Mouse (Mus musculus) lung, postnatal 36 days (tissue): ENCODE measurements at regions not wholly inside any gene's neighbourhood (a gene's known extent, or its start where the extent isn't known, plus 50 kb on each side); places are given as distances from the start of the nearest gene placed in this dataset.
A peak's percentile ranks its signal among the peaks of the same experiment; 100 is the strongest.

Source experiments
- DNase-seq: peaks from one replicate; pipeline ENCODE4 v3.0.0; 2022; ENCODE audit warnings: mixed read lengths

DNA sequence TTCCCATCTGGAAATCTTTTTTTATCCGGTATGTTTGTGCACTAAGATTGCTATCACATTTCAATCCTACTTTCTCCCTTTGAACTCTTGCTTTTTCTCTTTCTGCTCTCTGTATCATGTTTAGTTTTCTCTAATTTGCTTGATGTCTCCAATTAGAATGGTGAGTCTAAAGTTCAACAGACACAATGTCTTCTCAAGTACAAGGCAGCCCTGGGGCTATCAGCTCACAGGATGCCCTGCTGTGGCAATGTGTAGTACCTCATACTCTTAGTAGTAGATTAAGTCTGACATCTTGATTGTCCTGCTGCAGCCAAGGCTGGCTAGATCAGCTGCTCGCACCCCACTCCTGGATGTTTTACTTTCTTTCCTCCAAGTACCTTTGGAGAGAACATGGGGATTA, 186.4 kb downstream of the Irs2 start:
- DNase-seq, result no peak

DNA sequence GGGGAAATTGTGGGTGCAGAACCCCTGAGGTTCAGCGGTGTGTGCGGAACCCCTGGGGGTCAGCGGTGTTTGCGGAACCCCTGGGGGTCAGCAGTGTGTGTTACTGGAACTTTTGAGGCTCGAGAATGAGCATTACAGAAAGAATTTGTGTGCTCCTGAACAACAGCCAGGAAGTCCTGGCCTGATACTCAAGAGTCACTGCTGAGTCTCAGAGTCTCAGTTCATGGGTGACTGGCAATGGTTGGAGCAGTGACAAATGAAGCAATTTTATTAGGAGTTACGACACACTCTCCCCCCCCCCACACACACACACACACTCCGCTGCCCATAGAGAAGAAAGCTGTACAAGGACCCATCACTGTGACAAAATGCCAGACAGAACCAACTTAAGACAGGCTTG, 193.8 kb downstream of the Irs2 start:
- DNase-seq, result no peak

DNA sequence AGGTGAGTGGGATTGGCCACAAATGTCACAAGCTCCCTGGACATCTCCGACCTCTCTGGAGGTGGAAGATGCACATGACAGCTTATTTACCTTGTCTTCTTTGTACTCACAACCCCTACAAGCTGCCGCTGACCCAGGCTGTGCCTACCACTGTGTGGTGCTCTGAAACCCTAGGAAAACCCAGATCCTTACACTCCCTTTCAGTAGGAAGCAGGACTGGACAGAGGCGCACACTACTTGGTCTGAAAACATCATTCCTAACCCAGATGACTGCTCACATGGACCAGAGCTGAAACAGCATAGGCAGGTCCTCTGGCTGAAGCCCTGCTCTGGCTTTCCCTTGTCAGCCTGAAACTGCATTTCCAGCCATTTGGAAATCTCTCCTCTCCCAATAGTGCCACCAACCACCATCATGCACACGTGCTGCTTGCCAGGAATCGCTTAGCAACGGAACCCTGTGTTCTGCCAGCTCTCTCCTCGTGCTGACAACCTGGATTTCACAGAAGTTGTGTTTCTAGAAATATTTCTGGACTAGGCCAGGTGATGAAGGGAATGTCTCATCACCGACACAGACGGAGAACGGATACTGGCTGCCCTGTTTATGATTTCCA, 196.1 kb downstream of the Irs2 start:
- DNase-seq, result no peak

DNA sequence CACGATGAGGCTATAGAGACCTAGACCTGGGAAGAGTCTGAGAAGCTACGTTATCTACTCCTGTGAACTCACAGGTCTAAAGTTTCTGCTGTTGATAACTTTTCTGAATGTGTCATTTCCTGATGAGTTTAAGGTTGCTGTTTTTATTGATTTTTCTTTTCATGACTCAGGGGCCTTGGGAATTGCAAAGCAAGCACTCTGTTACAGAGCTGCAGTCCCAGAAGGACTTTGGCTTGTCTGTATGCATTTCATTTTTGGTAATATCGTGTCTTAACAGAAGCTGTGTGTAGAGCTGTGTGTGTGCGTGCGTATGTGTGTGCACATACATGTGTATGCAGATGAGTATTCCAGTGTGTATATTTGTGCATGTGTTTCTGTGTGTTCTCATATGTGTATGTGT, 201.2 kb downstream of the Irs2 start:
- DNase-seq, result no peak

DNA sequence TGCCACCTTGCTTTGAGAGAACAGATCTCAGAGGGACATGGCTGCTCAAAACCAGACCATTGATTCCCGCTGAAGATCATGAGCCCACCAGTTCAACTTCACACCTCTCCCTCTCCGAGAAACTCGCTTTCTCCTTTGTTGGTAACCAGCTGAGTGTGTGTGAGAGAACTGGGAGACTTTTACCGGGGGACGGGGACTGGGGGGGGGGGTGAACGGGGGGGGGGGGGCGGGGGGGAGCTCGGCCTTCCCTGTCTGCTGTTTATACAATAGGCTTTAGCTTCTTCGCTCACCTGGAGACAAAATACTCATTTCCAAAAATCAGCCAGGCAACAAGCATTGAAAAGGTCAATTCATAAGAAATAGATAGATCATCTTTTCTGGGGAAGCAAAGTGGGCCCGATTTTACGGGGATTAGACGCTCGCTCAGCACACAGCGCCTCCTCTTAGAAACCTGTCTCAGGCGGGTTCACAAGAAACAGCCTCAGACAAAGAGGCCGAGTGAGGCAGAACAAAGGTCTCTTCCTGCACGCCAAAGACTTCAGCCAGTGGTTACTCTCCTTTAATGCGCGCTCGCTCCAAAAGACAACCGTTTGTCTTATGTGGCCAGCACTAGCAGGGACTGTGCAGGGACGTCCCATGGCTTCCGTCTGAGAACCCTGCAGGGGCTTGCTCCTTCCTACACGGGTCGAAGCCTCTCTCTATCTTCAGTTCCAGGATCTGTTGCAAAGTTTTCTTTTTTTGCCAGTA, 202.7 kb downstream of the Irs2 start:
- DNase-seq, result no peak

DNA sequence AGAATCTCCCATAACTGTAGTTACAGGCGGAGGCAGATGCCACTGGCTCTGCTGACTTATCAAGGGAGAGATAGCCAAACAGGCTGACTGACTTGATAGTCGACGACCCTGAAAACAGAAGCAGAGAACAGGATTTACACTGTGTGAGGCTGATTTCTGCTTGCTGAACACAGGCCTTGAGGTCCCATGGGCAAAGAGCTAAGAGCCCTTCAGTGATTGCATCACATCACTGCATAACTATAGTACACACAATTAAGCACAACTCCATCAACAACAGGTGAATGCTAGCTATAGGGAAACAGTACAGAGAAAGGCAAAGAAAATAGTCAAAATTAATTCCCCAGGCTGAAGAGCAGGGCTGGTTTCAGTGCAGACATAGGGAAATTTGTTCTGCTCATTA, 203.3 kb downstream of the Irs2 start:
- DNase-seq, result peak; percentile 82

DNA sequence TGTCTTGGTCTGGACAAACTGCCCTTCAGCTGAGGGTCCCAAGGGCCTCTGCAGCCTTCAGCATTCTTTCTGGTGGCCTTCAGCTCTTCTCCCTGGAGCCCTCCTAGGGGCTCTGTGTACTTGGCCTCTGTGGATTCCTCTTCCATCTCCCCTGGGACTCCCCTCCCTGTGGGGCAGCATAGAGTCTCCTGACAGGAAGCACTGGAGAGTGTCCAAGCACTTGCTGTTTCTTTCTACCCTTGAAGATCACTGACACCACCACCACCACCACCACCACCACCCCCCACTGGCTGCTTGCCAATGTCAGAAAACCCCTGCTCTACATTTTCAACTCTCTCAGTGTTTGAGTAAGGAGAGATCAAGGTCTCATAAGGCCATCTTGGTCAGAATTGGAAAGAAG, 206.3 kb downstream of the Irs2 start:
- DNase-seq, result peak; percentile 54

DNA sequence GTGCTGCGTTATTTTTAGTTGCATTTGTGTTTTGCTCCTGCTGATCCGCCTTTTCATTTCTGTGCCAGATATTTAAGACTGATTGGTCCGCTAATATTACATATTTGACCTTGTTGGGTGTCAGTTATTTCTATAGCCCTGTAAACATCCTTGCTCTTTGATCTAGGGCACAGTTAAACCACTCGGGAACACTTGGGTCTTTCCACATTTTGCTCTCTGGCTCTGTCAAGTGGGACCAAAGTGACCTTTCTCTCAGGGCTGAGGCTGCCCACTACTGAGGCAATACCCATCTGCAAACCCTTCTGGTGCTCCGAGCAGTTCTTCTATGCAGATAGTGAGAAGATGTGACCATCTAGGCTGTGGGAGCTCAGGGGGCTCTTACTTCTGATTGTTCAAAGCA, 206.7 kb downstream of the Irs2 start:
- DNase-seq, result peak; percentile 57

DNA sequence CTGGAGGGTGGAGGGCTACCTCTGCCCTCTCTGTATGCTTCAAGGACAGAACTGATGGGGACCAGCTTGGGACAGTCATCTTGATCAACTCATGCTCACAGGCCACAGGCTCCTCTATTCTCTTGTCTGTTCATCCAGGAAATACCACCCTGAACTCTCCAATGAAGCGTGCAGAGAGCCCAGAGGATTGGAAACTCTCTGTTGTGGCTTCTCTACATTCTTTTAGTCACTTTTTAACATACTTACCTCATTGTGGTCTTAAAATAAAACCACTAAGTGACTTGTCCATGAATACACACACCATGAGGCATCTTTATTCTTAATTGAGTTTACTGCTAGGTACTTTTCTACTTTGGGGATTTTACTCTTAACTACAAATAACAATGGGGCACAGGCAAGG, 209.8 kb downstream of the Irs2 start:
- DNase-seq, result no peak

DNA sequence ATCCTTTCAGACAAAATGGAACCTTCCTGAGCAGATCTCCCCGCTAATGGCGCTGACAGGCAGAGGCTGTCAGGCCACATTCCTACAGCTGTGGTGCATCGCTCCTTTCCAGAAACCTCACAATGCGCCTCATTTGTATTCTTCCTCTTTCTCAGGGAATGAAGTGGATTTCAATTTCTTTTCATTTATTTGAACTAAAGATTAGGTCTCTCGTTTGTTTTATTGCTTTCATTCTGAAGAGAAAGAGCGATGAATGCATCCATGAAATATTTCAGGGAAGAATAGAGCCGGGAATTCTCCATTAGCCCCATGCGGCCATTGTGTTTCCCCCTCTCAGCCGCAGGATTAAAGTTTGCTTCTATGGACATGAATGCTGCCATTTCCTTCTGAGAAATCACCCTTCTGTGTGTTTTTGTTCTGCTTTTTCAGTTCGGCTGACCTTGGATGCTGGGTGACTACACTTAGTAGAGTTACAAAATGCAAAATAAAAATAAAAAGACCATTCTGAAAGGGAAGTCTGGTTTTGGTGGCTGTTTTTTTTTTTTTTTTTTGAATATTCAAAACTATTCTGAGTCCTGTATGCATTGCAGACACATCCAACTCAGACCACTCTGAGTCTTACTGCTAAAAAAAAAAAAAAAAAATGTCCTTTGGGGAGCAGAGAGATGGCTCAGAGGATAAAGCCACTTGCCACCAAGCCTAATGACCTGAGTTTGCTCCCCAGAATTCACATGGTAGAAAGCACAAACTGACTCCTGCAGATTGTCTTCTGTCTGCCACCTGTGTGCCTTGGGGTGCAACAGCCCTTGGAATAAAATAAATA, 213.7 kb downstream of the Irs2 start:
- no peak for DNase-seq

DNA sequence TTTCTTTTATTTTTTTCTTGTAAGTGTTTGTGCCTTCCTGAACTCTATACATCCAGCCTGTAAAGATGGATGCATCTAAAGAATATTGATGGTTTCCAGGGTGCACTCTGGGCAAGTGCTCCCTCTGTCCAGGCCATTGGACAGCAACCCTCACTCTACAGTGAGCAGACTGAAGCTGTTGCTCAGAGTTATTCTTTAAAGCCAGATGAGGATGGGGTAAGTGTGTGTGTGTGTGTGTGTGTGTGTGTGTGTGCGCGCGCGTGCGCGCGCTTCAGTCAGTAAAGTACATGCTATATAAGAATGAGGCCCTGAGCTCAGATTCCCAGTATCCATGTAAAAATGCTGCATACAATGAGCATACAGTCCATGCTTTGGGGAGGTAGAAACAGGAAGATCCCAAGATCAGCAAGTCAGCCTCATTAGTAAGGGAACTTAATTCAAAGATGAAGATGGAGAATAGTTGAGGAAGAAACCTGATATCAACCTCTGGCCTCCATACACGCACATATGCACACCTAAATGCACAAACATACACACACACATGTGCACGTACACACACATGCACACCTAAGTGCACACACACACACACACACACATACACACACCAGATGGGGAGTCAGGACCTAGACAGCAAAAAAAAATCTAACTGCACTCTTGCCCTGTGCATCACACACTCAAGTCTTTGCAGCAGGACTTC, 214.4 kb downstream of the Irs2 start:
- no peak for DNase-seq

DNA sequence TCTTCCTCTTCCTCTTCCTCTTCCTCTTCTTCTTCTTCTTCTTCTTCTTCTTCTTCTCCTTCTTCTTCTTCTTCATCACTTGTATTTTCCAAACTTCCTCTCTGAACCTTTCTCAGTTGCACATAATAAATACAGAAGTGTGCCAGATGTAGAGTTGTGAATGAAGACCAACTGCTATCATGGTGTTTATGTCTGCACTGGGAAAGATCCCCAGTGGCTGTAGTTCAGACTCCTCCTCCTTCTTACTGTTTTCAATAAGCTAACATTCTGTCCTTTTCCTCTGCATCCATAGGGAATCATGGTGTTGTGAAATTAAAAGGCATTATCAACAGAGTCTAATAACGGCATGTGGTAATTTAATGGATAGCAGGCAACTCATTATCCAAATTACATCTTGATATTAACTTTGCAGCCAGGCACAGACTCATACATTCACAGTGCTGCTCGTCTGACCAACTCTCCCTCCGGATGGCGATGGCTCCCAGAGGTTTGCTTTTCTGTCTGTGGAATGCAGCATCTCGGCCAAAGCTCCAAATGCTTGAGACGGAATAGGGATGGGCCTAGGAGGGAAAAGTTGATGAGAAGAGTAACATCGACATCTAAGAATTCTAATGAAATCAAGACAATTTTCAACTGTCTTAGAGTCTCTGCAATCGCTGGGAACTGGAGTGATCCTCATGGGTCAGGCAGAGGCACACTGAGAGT, 219.6 kb downstream of the Irs2 start:
- DNase-seq, result peak; percentile 16

DNA sequence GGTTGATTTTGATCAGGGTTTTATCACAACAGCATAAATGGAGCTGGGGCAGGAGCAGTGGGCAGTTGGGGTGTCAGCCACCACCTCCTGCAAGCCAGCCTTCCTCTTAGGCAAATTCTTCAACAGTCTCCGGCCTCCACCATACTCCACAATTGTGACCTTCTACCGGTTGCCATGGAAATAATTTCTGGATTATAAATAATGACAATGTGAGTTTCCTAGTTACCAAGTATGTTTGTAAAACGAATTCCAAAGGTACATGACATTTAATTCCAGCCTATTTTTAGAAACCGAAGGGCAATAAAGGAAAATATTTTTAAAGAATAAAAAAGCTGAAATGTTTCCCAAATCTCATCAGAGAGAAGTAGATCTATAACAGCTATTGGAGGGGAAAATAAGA, 222.5 kb downstream of the Irs2 start:
- no peak for DNase-seq

DNA sequence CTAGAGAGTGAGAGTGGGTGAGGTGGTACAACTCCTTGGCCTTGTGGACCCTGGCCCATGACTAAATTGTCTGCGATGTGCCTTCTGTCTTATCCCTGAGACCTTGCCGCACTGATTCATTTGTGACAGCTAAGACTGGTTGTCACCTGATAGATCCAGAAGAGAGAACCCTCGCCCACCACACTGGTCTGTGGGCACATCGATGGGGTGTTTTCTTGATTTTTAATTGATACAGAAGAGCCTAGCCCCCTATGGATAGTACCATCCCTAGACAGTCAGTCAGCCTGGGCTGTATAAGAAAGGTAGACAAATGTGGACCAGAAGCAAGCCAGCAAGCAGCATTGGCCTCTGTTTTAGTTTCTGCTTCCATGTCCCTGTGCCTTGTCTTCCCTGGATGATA, 222.9 kb downstream of the Irs2 start:
- no peak for DNase-seq

DNA sequence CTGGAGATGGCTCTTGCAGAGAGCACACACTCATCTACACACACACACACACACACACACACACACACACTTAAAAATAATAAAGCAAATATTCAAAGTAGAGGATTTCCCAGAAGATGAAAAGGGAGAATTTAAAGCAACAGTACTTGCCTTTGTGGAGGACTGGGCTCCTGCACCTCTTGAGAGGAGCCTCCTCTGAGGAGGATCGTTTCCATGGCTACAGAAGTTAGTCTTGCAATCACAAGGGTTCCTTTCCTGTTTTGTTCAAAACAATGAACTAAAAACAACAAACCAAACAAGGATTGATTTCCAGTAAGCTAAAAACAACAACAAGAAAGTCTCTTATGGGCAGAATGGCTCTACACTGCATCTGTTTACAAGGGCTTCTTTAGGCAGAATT, 223.8 kb downstream of the Irs2 start:
- DNase-seq, result no peak

DNA sequence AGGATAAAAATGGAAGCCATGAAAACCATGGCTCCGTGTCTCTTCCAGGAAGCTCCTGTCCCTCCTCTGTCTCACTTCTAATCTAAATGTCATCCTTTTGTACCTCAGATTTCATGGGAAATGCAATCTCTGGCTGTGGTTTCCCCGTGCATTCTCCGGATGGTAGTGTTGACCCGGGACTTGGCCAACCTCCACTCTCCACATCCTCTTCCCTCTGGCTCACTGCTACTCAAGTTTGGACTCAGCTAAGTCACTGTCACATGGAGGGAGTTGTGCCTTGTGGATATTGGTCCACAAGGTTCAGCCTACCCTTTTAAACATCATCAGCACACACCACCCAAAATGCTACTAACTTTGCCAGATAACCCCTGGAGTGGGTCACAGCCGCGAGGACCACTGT, 226.4 kb downstream of the Irs2 start:
- DNase-seq, result no peak

DNA sequence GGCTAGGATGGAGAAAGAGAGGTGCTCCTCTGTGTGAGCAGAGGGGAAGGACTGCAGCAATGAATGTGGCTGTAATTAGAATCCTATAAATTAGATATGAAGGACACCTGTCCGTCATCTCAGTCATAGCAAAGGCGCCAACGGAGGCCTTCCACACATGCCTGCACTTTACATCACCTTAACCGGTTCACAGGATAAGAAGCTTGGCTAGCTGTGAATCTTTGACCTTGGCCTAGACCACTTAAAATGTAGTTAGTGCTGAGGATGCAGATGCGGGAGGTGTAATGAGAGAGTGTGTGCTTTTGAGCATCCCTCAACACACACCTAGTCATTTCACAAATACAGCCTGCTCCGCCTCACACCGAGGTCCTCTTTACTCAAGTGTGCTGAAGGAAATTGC, 228.6 kb downstream of the Irs2 start:
- DNase-seq, result no peak

DNA sequence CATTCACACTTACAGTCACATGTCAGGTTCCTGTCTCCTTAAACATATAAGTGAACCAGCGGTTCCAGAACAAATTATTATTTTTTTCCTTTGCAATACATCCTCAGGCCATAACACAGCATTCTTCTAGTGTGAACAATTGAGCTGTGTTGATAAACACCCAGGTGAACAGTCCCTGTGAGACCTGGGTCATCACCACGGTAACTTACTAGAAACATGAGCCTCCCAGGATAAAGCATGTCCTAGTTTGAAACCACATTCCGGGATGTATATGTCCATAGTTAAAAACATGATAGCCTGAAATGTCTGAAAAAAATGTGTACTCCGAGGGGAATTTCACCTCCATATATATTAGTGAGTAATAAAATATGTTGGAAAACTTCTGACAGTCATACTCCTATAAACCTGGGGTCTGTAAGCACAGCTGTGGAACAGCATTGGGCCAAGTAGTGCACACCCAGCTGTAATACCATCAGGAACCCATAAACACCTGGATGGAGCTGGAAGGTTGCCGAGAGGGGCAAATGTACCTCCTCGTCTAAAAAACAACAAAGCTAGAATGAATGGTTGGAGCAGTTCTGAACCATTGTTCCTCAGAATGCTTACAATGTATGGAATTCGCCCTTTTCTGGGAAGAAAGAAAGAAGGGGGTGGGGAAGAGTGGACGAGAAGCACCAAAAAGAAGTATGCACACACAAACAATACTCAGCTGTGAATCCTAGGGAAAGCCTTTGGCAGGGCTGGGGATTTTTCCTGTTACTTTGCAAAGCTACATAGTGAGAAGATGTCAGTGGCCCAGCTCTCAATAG, 232.9 kb downstream of the Irs2 start:
- DNase-seq, result no peak

DNA sequence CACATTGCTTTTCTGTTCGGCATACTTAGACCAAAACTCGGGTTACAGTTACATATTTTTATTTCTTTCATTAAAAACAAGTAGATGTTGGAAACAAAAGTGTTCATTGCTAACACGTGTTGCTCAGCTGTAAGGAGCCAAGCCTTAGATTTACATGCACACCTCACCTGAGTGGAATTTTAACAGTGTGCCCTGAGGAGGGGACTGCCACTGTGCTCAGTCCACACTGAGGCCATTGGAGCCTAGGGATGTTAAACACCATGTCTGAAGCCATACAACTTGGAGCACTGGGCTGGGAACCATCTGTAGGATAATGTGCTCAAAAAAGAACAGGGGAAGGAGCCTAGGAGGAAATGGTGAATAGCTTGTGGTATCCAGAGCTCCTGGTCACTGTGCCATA, 233.5 kb downstream of the Irs2 start:
- no peak for DNase-seq

DNA sequence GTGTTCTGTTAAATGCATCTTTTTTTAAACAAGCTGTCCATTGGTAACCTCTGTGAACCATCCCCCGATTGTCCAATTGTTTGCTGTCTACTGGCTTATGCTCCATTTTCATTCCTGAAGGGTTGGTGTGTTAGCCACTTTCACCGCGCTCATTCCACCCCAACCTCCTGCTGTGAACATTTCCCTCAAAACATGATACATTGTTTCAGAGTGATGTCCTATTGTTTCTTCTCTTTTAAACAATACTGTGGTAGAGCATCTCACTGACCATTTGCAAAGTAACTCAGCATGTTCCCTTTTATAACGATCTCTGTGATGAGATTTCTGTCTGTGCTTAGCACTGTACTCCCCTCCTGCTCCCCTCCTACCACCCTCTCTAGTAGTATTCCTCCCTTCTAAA, 240.1 kb downstream of the Irs2 start:
- DNase-seq, result no peak

DNA sequence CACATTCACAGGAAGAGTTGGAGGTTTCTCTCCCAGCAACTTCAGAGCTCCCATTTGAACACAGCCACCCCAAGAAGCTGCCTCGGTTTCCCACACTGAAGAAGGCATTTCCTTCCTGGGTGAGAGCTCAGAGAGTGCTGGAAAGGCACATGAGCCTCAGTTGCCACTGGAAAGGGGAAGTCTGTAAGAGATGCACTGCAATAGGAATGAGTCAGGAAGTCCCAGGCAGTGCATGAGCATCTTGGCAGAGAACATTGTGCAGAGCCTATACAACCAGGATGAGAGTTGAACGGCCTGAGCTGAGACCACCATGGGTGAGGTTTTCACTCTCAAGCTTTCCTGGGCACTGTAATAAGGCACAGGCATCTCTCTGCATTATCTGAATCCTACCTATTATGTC, 244.4 kb downstream of the Irs2 start:
- no peak for DNase-seq
